Mouse (Mus musculus) urinary bladder, postnatal 36 days (tissue): ENCODE results near the gene Gch1.
"Not testable (repeated sequence)": the region's sequence is repeated elsewhere in the genome, so short reads cannot be mapped to it uniquely, and the experiment has no call there.

Source experiments
- DNase-seq, 2 experiments: peaks; one replicate each; pipeline ENCODE4 v3.0.0; 2022; ENCODE audit warnings: low spot score in 2 of 2, mixed read lengths in 1 of 2

The Gch1 gene

GRCm38 (mm10) chr14:47165741-47166140, 23.5 kb downstream of the Gch1 start:
- no peak for DNase-seq

GRCm38 (mm10) chr14:47165117-47165516, 24.1 kb downstream of the Gch1 start:
- DNase-seq: no peak

GRCm38 (mm10) chr14:47161921-47162427, 27.2 kb downstream of the Gch1 start:
- no peak for DNase-seq

- no peak for DNase-seq
Measured at GRCm38 (mm10) chr14:47160051-47160640, 29.1 kb downstream of the Gch1 start.

DNA sequence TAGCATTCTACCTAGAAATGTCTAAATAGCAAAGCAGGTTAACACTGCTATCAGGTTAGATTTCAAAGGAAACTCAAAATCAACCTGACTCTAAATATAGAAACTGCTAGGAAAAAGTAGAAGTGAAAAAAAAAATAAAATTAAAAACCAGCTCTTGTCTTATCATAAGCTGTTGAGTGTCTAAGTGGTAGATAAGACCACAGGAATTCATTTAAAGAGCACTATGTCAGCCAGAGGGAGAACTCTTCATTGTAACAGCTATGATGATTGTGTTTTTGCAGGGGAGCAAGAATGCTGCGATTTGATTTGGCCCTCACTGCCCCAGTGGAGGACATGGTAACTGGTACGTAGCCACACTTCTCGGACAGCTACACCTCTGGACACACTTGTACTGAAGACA, 34.9 kb downstream of the Gch1 start:
- DNase-seq: no peak

DNA sequence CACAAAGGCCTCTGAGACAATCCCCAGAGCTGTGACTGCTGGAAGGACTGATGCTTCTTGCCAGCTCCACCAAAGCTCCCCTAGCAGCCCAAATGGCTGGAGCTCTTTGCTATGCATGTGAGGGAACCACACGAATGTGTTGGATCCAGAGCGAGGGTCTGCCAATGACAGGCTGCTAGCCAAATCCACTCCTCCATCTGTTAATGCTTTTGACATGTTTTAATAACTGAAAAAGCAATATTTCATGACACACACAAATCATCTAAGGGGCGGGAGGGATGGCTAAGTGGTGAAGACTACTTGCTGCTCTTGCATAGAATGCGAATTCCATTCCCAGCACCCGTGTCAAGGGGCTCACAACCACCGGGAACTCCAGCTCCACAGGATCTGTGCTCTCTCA, 37.9 kb downstream of the Gch1 start:
- DNase-seq: no peak

GRCm38 (mm10) chr14:47144326-47144725, 44.9 kb downstream of the Gch1 start:
- no peak for DNase-seq

GRCm38 (mm10) chr14:47138853-47139252, 50.4 kb downstream of the Gch1 start:
- no peak for DNase-seq

- DNase-seq: no peak
Measured at GRCm38 (mm10) chr14:47136637-47137036, 52.6 kb downstream of the Gch1 start.

- DNase-seq: peak; percentile 7 to 20
Measured at GRCm38 (mm10) chr14:47133948-47134347, 55.3 kb downstream of the Gch1 start.

GRCm38 (mm10) chr14:47127987-47128386, 61.2 kb downstream of the Gch1 start:
- DNase-seq: no peak

DNA sequence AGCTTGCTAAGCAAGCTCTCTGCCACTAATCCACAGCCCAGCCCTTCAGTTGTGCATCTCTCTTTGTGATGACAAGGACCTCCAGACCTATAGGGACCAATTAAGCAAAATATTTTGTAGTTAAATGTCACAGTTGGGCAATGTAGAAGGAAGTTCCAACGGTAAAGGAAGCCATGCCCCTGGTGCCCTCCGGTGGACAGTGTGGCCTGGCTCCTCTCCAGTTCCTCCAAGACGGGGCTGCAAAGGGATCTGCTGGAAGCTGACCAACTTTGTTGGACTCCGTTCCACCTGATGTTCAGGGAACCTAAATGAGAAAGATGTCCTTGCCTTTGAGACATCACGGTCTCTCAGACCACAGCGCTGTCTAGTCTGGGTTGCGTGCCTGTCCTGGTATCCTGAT, 71.7 kb downstream of the Gch1 start:
- no peak for DNase-seq

- DNase-seq: no peak
Measured at GRCm38 (mm10) chr14:47116062-47116762, 73.0 kb downstream of the Gch1 start.

- no peak for DNase-seq
Measured at GRCm38 (mm10) chr14:47115154-47115553, 74.1 kb downstream of the Gch1 start.

DNA sequence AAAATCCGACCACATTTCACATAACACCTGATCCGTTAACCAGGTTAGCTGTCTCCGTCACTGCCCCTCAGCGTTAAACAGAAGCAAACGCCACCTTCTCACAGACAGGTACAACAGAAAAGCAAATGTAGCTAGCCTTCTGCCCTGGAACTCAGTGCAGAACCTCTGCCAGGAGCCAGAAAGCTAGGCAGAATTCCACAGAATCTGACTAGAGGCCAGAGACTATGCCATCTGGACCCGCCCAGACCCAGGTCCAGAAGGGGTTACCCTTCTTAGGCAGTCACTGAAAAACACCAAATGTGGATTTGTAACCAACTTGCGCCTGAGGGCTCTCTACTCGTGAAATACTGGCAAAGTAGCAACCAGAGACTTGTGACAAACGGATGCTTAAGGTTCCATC, 77.9 kb downstream of the Gch1 start:
- no peak for DNase-seq

DNA sequence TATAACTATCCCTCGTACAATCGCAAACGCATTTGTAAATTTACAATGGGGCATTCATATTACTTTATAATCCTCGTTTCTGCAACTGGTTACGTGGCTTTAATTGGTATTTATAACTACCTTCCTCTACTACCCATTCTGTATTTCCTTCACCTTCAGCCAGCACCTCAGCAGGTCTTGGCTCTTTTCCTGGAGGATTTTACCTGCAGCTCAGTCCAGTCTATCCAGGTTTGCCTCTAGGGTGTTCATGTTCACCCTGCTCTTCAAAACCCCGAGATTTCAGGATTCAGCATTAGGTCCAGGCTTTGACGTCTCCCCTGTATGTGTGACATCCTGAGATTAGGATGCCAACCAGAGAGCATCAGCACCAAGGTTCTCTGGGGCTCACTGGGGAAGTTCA, 78.8 kb downstream of the Gch1 start:
- not testable (repeated sequence) for DNase-seq

- no peak for DNase-seq
Measured at GRCm38 (mm10) chr14:47107461-47107860, 81.8 kb downstream of the Gch1 start.

DNA sequence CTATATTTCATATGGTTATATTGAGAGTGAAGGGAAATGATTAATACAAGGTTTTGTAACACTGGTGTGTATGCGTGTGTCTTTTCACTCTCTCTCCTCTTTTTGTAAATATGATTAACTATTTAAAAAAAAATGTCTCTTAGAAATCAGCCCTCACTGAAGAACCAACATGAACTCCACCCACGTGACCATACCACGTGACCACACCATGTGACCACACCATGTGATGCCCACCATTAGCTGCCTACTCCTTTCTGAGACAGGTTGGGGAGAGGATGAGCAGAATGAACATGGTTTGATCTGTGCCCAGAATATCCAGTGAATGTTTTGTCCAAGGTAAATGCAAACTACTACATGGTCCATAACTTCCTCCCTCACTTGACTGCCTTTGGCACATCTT, 83.5 kb downstream of the Gch1 start:
- DNase-seq: no peak

DNA sequence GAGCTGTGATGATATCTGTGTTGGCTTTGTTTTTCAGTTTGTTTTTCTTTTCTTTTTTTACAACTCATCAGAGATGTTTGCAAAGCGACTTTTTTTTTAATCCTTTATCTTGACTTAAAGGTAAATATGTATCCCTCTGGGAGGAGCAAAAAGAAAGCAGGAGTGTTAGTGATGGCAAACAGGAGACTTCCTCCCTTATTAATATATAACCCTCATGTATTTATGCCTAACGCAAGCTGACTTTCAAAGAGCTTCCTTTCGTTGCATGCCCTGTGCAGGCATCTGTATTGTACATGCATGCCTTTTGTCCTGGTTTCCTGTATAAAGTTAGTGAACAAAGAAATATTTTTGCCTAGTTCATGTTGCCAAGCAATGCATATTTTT, 84.0 kb downstream of the Gch1 start:
- no peak for DNase-seq

- DNase-seq: peak in 1 of 2 experiments; percentile 11
Measured at GRCm38 (mm10) chr14:47104246-47105173, 84.7 kb downstream of the Gch1 start.
